Mouse (Mus musculus) heart, postnatal 25 days (tissue): ENCODE measurements around the gene Ly6g6c. TPM values are rescaled to one million over a fixed set of nuclear protein-coding genes. Genes with fewer than 3 reads are reported as not detected.

Source experiments
- DNase-seq: peaks from one replicate; pipeline ENCODE4 v3.0.0; 2022; ENCODE audit warnings: low spot score
- intact Hi-C: fragments of 180-260 bp; cut with DNase I; formaldehyde crosslinking; loops from one replicate; pipeline ENCODE4 v1.15.1; 2025
- total RNA-seq, 2 experiments: library from RNA; stranded (reverse); gene quantifications; 2 replicates each; pipeline ENCODE4 v1.2.3; 2021

Ly6g6c gene
- not detected for total RNA-seq

- no peak for DNase-seq
- intact Hi-C loops: no loop called here
Observed at GRCm38 (mm10) chr17:35064951-35065947, at the start of gene Ly6g6c. TSS of gene Ly6g6c (plus strand) at chr17:35065388.

GRCm38 (mm10) chr17:35016376-35016775, 48.8 kb upstream of the Ly6g6c start, which contains the start of gene Vwa7:
TSS of gene Vwa7 (plus strand) at chr17:35016579.
- no peak for DNase-seq
- intact Hi-C loops: no loop called here

DNA sequence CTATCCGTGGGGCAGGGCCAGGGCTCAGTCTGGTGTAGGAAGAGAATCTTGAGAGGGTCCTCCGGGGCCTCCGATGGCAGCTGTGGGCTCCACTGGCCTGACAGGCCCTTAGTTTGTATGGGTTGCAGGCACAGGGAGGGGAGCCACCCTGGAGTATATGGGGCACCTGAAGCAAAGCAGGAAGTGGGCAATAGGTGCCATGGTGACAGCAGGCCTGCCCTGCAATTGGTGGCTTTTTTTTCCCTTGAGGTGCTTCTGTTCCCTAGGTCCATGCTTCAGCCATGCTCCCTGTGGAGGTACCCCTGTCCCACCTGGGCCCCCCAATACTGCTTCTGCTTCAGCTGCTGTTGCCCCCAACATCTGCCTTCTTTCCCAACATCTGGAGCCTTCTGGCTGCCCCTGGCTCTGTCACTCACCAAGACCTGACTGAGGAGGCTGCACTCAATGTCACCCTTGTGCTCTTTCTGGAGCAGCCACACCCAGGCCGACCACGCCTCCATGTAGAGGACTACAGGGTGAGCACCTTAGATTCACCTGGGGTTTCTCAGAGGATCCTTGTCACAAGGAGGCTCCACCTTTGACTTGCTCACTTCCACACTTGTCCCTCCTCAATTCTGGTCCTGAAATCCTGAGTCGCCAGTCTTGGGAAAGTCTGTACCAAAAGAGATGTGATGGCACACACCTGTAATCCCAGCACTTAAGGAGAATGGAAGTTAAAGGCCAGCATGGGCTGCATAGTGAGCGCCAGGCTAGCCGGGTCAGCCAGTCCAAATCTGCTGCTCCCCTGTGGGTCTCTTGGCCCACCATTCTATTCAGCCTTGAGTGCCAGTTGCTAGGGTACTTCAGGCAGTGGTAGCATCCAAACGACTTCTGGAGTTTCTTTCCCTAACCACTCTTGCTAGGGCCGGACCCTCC, 48.1 kb upstream of the Ly6g6c start:
- no peak for DNase-seq
- intact Hi-C loops: no loop called here

DNA sequence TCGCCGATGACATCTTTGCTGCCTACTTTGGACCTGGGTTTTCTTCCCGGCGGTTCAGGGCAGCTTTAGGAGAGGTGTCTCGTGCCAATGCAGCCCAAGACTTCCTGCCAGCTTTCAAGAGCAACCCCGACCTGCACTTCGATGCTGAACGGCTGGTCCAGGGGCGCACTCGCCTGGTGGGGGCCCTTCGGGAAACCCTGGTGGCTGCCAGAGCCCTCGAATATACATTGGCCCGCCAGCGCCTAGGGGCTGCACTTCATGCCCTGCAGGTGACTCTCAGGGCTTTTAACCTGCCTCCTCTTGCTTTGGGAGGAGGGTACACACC, 47.5 kb upstream of the Ly6g6c start:
- DNase-seq: no peak
- intact Hi-C loops: no loop called here

DNA sequence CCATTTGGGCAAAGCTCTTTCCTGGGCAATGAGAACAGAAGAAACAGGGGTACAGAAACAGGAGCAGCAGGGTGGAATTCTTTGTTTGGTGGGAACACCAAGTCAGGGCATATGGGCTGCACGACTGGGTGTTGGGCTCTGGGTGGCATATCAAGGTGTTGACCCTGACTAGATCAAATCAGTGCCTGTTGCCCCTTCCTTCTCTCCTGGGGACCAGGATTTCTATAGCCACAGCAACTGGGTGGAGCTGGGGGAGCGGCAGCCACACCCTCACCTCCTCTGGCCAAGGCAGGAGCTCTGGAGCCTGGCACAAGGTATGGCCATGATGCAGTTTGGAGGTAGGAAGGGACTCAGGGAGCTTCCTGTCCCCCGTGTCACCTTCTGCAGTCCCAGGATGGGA, 47.0 kb upstream of the Ly6g6c start:
- intact Hi-C loops: no loop called here
- no peak for DNase-seq

DNA sequence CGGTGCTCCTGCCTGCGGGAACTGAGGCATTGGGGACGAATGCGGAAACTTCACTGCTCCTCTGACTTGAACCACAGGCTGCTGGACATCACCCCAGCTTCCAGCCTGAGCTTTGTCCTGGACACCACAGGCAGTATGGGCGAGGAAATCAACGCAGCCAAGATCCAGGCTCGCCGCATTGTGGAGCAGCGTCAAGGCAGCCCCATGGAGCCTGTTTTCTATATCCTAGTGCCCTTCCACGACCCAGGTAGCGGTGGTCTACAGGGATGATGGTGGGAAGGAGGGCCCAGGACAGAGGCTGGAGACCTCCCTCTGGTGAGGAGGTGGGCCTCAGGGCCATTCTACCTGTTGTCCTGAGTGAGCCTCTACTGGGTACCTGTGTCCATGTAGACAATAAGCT, 45.3 kb upstream of the Ly6g6c start:
- intact Hi-C loops: loop anchor here (1.0 to 10.0 kb wide), 3 partner anchors 42 to 215 kb away; partner anchors contain the start of genes Atp6v1g2, Ly6g6d, Ly6g6e and Nfkbil1
- DNase-seq: no peak

DNA sequence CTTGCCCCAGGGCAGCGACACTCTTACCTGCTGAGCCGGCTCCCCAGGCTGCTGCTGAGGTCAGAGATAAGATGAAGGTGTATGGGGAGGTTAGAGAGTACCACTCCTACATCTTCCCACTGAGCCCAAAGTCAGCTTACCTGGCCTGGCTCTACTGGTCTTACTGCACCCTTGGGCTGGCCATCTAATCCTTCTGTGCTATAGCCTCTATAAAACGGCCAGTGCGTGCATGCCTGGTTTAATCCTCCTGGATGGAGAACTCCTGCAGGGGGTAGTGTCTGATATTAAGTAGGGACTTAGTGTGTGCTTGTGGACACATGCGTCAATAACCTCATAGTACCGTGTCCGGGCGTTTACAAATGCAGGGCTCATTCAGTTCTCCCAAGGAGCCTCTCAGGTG, 44.6 kb upstream of the Ly6g6c start:
- no peak for DNase-seq
- intact Hi-C loops: loop anchor here (1.0 to 10.0 kb wide), 3 partner anchors 42 to 214 kb away; partner anchors contain the start of genes Atp6v1g2, Ly6g6d, Ly6g6e and Nfkbil1

GRCm38 (mm10) chr17:35021163-35021808, 43.9 kb upstream of the Ly6g6c start:
- intact Hi-C loops: loop anchor here (1.0 to 10.0 kb wide), 4 partner anchors 38 to 214 kb away; partner anchors contain the start of genes Atp6v1g2, Ddah2, Ly6g6d and Ly6g6e
- DNase-seq: peak; percentile 72

DNA sequence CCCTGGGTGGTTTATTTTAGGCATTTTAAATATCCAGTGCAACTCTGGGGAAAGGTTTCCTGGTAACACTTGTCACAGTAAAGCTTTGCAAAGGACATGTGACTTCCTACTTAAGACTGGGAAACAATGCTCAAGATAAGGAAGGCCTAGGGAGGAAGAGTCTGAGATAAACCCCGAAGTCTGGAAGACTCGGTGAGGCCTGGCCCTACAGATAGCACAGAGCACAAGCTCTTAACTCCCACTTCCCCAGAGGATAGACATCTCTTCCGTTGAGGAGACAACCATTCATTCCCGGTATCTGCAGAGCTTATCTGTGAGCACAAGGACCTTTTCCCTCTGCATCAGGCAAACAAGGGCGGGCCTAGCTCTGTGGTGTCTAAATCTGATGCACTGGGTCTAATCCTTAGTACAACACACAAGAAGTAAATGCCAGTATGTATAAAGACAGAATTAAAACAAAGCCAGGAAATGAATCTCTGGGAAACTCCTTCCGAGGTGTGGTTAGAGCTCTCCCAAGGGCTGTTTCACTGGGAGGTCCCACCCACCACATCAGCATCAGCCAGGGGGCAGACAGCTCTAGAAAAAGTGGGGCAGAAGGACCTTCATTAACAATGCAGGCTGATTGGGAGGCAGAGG, 43.2 kb upstream of the Ly6g6c start:
- no peak for DNase-seq
- intact Hi-C loops: loop anchor here (1.0 to 10.0 kb wide), 5 partner anchors 23 to 213 kb away; partner anchors contain the start of genes Atp6v1g2, Ddah2, Ly6g6d and Ly6g6e

- no peak for DNase-seq
- intact Hi-C loops: loop anchor here (2.0 to 10.0 kb wide), 3 partner anchors 22 to 212 kb away; partner anchors contain the start of genes Atp6v1g2, Ly6g6d, Ly6g6e and Nfkbil1
Observed at GRCm38 (mm10) chr17:35022541-35023060, 42.6 kb upstream of the Ly6g6c start.

DNA sequence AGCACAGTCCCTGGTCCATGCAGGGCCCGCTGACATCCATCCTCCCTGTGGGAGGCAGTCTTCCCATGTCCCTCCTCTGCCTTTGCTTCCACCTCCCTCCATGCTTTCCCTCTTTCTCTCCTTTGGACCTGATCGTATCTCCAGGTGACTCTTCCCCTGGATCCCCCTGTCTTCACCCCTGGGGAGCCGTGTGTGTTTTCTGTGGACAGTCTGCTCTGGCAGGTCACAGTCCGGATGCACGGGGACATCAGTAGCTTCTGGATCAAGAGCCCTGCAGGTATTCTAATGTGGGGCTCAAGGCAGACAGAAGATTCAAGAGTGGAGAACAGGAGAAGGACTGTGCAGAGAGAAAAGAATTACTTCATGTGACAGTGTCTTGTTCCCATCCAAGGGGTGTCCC, 42.0 kb upstream of the Ly6g6c start:
- intact Hi-C loops: loop anchor here (2.0 to 10.0 kb wide), 3 partner anchors 22 to 212 kb away; partner anchors contain the start of genes Atp6v1g2, Ly6g6d, Ly6g6e and Nfkbil1
- no peak for DNase-seq

GRCm38 (mm10) chr17:35023756-35024155, 41.4 kb upstream of the Ly6g6c start:
- intact Hi-C loops: loop anchor here (2.0 to 10.0 kb wide), 3 partner anchors 21 to 211 kb away; partner anchors contain the start of genes Atp6v1g2, Ly6g6d, Ly6g6e and Nfkbil1
- no peak for DNase-seq

- no peak for DNase-seq
- intact Hi-C loops: loop anchor here (5.0 to 10.0 kb wide), 2 partner anchors 53 to 211 kb away; partner anchors contain the start of genes Atp6v1g2, Ly6g6d, Ly6g6e and Nfkbil1
Observed at GRCm38 (mm10) chr17:35024261-35024660, 40.9 kb upstream of the Ly6g6c start.

DNA sequence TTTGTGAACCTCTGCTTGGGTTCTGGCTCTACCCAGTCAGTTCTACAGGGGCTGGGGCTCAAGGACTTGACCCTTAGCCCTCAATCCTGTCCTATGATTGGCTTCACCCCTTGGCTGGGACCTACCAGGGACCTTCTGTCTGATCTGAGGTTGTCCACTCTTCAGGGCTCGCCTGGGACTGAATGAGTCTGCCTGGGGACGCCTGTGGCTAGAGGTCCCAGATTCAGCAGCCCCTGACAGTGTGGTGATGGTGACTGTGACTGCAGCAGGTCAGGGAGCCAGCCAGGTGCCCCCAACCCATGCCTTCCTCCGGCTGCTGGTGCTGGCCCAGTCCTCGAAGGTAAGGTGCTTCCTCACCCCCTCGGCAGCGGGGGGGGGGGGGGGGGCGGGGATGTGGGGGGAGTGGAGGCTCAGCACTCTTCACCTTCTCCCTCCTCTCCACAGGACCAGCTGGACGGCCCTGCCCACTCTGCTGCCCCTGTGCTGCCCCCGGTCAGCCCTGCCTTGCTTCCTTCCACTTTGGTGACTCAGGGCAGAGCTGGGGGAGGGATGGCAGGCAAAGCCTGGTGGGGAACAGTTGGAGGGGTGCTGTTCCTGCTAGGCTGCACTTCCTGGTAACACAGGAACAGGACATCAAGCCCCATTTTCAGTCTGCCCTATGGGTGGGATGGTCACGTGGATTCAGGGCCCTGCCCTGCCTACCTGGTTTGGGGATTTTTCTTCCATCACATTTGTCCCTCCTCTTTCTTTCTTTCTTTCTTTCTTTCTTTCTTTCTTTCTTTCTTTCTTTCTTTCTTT, 40.3 kb upstream of the Ly6g6c start:
- DNase-seq: no peak
- intact Hi-C loops: loop anchor here (5.0 to 10.0 kb wide), 2 partner anchors 52 to 210 kb away; partner anchors contain the start of genes Atp6v1g2, Ly6g6d, Ly6g6e and Nfkbil1

- intact Hi-C loops: loop anchor here (10.0 kb wide), 1 partner anchor 209 kb away; the partner anchor contains the start of genes Atp6v1g2 and Nfkbil1
Observed at GRCm38 (mm10) chr17:35026206-35026605, 39.0 kb upstream of the Ly6g6c start.

DNA sequence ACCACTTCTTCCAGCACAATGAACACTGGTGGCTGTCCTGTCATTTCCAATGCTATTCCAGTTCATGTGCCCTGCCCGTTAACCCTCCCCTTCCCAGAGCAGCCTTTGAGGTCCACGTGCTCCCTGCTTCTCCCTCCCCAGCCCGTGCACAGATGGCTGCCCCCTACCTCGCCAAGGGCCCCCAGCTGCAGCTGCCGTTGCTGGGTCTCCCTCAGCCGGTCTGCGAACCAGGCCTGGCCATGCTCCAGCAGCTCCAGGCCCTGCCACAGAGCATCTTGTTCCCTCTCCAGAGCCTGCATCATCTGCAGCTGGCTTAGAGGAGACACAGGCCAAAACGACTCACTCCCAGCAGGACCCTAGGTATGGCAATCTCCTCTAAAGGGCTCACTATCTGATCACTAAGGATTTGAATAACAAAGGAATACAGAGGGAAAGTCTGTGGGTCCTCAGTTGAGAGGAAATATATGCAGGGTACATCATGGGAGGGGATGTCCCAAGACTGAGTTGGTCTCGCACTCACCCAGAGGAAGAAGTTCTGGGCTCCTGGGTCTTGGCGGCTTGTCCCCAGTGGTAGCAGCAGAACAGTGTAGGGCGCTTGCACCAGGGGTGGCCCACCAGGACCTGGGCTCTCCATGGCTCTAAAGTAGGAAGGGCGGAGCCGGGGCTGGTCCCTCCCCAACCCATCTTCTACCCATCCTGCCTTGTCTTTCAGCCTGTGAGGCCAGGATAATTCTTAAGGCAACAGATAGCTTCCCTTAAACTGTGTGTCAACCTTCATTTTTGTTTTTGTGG, 37.7 kb upstream of the Ly6g6c start, which contains the start of gene Sapcd1:
Sapcd1 (minus strand) TSS at position 740 of the 792 bp plus-strand sequence.
- intact Hi-C loops: loop anchor here (10.0 kb wide), 1 partner anchor 207 kb away; the partner anchor contains the start of genes Atp6v1g2 and Nfkbil1
- DNase-seq: no peak

More at GRCm38 (mm10) chr17:35026206-35026605, 39.0 kb upstream of the Ly6g6c start:
- no peak for DNase-seq
